Mouse (Mus musculus): ENCODE results near the gene Prrt4.
"Not testable (repeated sequence)": the region's sequence is repeated elsewhere in the genome, so short reads cannot be mapped to it uniquely, and the experiment has no call there.

The Prrt4 gene

GRCm38 (mm10) chr6:29178888-29179658, at the start of gene Prrt4:
Prrt4 (minus strand) TSS chr6:29179584.
- peak; percentile 70 for DNase-seq

- DNase-seq, result not testable (repeated sequence)
Measured at GRCm38 (mm10) chr6:29217717-29218116, 38.3 kb upstream of the Prrt4 start.

- peak; percentile 87 for DNase-seq
Measured at GRCm38 (mm10) chr6:29215881-29216501, 36.6 kb upstream of the Prrt4 start, which contains the start of gene Impdh1. Impdh1 (minus strand) TSS chr6:29216364.

DNA sequence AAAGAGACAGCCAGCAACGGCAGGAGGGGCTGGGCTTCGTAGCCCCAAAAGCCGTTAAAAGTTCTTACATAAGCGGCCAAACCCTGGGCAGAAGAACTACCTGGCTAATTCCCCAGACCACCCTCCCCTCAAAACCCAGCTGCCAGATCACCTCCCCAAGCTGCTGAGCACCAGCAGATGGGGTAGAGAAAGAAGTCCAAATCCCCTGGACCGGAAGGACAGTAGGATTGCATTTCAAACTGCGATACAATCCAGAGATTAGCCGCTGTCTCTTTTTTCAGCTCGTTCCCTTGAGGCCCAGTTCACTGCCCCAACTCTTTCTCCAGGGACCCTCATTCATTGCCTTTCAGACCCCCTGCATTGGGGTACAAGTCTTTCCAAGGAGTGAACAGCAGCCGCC, 35.8 kb upstream of the Prrt4 start:
- DNase-seq, result no peak

- DNase-seq, result no peak
Measured at GRCm38 (mm10) chr6:29214776-29215175, 35.4 kb upstream of the Prrt4 start.

- peak; percentile 76 for DNase-seq
Measured at GRCm38 (mm10) chr6:29214245-29214644, 34.9 kb upstream of the Prrt4 start.

DNA sequence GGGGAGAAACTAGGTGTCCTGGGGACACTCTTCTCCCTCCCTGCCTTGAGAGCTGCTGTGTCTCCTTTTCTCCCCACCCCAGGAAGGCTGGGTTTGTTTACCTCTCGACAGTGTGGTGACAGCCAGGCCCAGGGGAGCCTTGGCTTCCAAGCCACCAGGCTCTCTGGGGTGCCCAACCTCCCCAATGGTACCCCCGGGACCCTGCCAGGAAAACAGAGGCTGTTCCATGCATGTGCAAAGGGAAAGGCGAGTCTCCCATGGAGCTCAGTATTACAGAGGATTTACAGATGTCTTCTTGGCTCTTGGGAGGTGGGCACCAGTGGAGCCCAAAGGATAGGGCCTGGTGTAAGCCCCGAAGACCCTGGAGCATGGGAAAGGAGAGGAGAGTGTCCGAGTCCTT, 34.1 kb upstream of the Prrt4 start:
- no peak for DNase-seq

DNA sequence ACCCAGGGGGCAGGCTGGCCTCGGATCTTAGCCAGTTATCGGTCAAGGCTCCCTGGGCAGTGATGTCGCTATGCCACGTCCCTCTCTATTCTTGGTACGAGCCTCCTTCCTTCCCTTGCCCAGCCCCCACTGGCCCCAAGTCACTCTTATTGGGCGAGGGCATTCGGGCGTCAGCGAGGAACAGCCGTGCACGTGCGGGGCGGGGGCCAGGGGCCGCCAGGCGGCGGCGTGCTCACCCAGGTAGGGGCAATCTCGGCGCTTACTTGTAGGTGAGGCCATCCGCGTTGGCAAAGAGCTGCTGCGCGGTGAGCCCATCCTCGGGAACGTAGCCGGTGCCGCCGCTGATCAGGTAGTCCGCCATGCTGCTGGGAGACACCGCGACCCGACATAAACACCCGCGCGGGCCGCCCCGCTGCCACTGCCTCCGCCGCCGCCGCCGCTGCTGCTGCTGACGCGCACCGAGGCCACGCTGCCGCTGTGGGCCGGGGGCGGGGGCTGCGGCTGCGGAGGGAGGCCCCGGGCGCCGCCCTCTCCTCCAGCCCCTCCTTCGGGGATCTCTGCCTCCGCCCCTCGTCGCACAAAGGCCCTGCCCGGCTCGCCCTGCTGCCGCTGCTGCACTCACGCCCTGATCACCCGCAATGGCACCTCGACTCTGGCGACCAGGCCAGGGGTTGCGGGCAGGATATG, 32.6 kb upstream of the Prrt4 start:
- DNase-seq, result peak; percentile 89

DNA sequence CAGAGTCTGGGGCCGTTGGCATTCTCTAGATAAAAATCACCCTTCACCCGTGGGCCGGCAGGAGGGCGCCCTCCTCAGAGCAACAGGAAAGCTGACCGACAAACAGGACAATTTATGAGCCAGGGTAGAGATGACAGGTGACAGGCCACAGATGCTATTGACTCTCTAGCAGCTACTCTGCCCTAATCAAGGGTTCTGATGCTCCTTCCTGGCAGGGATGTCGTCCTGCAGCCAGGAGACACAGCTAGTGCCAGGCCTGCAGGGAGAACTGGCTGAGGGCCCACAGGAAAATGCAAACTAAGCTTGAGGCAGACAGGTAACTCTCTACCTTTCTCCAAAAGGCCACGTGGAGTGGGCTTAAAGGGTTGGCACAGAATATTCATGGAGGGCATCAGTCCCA, 31.8 kb upstream of the Prrt4 start:
- DNase-seq, result no peak

DNA sequence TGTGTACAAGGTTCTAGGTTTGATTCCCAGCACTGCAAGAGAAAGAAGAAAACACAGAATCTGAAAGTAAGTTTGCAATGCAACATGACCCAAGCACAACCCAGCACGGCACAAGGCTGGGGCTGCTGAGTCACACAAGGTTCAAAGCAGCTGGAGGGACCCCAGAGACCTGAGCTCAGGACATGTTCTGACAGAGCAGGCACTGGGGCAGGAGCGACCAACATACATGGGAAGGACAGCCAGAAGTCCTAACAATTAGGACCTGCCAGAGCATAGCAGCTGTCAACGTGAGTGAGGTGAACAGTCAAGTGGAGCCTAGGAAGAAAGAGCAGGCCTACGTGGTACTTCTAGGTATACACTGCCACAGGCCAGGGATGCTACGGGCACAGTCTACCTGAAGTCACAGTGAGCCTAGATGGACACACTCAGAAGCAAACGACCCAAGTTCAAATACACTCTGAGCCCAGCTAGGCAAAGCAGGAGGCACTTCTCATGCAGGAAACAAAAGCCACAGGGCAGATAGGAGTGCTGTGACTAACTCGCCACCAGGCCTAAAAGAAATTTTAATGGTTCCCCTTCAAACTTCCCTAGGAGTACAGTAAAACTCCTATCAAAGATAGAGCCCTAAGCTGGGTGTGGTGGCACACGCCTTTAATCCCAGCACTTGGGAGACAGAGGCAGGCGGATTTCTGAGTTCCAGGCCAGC, 31.0 kb upstream of the Prrt4 start:
- no peak for DNase-seq

DNA sequence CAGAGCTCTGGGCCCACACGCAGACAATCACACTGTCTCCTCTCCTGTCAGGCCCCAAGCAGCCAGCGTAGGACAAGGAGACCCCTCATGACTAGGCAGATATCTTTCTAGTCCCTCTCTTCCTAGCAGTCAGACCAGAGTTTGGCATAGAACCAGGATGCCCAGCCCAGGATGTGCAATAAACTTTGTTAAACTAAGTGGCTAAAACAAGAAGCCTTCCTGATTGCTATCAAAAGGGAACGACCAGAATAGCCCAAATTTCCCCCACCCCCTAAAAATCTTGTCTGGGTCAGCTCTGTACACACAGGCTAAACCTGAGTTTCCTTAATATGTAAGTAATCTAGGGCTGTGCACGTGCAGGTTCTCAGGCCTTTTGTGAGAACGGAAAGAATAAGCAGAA, 28.8 kb upstream of the Prrt4 start:
- DNase-seq, result no peak

GRCm38 (mm10) chr6:29207017-29207416, 27.6 kb upstream of the Prrt4 start:
- no peak for DNase-seq

GRCm38 (mm10) chr6:29206006-29206405, 26.6 kb upstream of the Prrt4 start:
- DNase-seq, result no peak

- peak; percentile 71 for DNase-seq
Measured at GRCm38 (mm10) chr6:29204932-29205614, 25.7 kb upstream of the Prrt4 start.

GRCm38 (mm10) chr6:29203861-29204585, 24.6 kb upstream of the Prrt4 start:
- DNase-seq, result no peak

DNA sequence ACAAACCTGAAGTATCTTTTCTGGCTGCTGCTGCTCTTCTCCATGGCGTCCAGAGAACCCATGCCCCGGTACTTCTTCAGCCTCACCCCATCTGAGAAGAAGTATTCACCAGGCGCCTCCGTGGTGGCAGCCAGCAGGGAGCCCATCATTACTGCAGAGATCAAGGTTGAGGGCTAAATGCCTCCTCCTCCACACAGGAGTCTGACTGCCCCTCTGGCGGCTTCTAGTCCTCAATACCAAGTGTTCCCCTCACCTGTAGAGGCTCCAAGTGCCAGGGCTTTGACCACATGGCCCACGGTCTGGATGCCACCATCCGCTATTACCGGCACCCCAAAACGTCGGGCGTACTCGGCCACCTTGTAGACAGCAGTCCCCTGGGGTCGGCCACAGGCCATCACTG, 23.7 kb upstream of the Prrt4 start:
- no peak for DNase-seq

- no peak for DNase-seq
Measured at GRCm38 (mm10) chr6:29201988-29202387, 22.6 kb upstream of the Prrt4 start.

- DNase-seq, result no peak
Measured at GRCm38 (mm10) chr6:29201341-29201740, 22.0 kb upstream of the Prrt4 start.

DNA sequence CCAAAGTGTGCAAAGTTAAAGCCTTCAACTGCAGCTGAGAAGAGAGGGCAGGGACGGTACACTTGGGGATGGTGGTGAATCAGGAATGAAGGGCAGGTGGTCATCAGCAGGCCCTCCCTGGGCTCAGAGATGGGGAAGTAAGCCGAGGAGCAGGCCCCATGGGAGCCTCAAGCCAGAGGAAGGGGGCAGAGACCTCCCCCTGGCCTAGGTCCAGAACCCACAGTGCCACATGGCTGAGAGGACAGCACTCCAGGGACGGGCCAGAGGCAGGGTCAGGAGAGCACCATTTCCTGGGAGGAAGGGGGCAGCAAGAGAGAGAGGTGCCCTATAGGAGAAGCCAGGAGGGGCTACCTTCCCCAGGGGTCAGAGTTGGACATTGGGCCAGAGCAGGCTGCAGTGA, 21.1 kb upstream of the Prrt4 start:
- DNase-seq, result no peak

DNA sequence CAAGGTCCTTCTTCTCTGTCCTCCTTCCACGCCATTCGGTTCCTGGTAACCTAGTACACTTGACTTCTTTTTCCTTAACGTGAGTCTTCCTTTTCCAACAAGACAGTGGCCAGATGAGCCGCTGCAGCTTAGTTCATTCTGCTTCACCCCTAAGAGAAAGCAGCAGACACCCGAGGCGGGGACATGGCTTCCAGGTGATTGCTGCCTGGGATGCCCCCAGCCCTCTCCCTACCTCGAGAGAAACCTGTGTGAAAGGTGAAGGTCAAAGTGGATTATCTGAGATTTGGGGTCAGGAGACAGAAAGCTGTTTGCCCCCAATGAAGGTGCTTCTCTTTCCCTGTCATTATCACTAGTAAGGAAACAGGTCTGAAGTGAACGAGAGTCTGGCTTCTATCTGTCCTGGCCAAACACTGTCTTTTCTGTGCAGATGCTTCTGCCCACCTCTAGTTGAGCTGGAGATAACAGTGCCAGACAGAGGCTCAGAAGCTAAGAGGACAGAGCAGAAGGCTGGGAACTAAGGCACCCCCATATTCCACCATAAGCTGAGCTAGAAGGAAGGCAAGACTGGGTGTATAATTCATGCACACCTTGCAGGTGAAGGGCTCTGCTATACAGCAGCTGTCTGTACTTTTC, 20.0 kb upstream of the Prrt4 start:
- DNase-seq, result no peak

Data from kidney, postnatal 14 days (tissue).